Mouse (Mus musculus) spleen, postnatal 14 days (tissue): Measurements from ENCODE around the gene Swsap1.

Experiments used
- DNase-seq, 2 experiments: peaks; one replicate each; pipeline ENCODE4 v3.0.0; 2021 to 2022; ENCODE audit warnings: low spot score in 2 of 2

The Swsap1 gene

GRCm38 (mm10) chr9:21935466-21936131, 20.0 kb upstream of the Swsap1 start:
- DNase-seq: no peak

GRCm38 (mm10) chr9:21936692-21937570, 18.6 kb upstream of the Swsap1 start, which contains the start of gene Plppr2:
Gene Plppr2, plus strand, starts transcription at chr9:21937033.
- DNase-seq: peak; percentile 59 to 76

GRCm38 (mm10) chr9:21937711-21938175, 17.8 kb upstream of the Swsap1 start:
- no peak for DNase-seq

- DNase-seq: no peak
These were observed 17.2 kb upstream of the Swsap1 start for GRCm38 (mm10) chr9:21938234-21938855.

DNA sequence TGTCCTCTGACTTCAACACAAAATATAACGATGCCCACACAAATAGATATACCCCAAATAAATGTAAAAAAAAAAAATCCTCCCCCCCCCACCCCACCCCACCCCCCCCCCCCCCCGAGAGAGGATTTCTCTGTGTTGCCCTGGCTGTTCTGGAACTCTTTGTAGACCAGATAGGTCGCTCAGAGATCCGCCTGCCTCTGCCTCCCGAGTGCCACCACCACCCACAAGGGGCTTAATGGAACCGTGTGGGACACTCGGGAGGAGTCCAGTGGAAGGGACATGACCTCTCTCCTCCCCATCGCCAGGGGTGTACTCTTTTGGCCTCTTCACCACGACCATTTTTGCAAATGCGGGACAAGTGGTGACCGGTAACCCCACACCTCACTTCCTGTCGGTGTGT, 12.5 kb upstream of the Swsap1 start:
- DNase-seq: no peak

DNA sequence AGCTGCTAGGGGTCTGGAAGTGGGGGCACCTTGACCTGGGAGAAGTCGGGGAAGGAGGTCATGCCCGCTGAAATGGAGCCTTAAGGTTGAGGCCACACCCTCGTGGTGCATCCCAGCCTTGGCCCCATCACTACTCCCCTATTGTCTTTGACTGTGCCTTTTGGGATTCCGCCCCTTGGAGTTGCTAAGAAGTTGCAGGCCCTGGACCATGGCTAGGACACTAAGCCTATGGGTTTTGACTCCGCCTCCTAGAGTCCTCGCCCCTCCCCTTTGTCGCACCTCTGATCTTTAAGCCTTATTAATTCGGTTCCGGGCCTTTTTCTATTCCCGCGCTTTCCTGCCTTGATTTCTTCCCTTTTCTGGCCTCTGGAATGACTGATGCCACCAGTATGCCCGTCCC, 11.9 kb upstream of the Swsap1 start:
- no peak for DNase-seq

GRCm38 (mm10) chr9:21944267-21944666, 11.3 kb upstream of the Swsap1 start:
- no peak for DNase-seq

DNA sequence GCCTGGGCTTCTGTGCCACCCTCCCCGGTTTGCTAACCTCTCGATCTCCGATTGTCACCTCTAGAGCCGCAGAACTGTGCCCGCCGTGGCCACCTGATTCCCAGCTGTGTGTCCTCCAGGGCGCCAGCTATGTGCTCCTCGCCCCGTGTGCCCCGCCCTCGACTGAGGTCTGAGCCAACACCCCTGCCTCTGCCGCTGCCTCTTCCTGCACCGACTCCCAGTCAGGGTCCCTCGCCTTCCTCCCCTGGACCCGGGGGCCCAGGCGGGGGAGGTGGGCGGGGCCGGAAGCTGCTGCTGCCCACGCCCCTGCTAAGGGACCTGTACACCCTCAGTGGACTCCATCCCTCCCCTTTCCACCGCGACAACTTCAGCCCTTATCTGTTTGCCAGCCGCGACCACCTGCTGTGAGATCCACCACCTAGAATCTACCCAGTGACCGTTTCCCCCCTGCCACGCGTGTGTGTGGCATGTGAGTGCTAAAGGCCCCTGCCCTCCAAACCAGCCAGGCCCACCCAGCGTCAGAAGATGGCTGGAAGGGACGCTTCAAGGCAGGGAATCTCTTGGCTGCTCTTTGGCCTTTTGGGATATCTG, 7.9 kb upstream of the Swsap1 start:
- DNase-seq: no peak

- no peak for DNase-seq
These were observed 7.4 kb upstream of the Swsap1 start for GRCm38 (mm10) chr9:21948146-21948545.

GRCm38 (mm10) chr9:21948790-21949189, 6.8 kb upstream of the Swsap1 start:
- no peak for DNase-seq

DNA sequence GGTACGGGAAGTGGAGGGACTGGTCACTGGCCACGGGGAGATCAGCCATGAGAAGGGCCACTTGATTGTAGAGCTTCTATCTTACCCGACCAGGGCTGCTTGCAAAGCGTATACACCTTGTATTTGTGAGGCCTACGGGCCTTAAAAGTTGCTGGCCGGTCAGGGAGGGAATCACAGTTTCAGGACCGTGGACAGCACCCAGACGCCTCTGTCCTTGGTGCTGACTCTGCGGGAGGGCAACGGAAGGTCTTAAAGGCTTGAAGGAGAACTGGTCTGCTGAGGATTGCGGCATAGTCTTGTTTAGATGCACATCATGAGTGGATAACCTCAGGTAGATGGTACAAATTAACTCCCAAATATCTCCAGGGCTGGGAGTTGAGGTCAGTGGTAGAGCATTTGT, 5.2 kb upstream of the Swsap1 start:
- peak; percentile 55 to 71 for DNase-seq

GRCm38 (mm10) chr9:21951977-21952376, 3.6 kb upstream of the Swsap1 start:
- DNase-seq: no peak

GRCm38 (mm10) chr9:21953600-21953999, 2.0 kb upstream of the Swsap1 start:
- DNase-seq: no peak

GRCm38 (mm10) chr9:21954635-21955034, 920 bp upstream of the Swsap1 start:
- DNase-seq: no peak

- no peak for DNase-seq
These were observed 358 bp upstream of the Swsap1 start for GRCm38 (mm10) chr9:21955225-21955569.

DNA sequence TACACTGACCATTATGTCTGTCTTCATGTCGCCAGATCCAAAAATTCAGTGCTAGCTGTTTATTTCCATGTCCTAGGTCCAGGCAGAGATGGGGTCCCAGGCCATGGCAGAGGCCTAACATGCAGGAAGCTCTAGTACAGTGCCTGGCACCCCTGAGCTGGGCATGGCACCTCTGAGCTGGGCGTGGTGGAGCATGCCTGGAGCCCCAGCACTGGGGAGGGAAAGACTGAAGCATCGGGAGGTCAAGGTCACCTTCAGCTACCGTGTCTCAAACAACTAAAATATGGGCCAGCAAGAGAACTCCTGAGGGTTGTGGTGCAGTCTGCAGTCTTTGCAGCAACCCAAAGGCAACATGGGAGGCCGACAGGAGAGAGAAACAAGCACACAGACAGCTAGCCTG, 2.8 kb downstream of the Swsap1 start:
- DNase-seq: no peak

- no peak for DNase-seq
These were observed 3.7 kb downstream of the Swsap1 start for GRCm38 (mm10) chr9:21959244-21959643.

DNA sequence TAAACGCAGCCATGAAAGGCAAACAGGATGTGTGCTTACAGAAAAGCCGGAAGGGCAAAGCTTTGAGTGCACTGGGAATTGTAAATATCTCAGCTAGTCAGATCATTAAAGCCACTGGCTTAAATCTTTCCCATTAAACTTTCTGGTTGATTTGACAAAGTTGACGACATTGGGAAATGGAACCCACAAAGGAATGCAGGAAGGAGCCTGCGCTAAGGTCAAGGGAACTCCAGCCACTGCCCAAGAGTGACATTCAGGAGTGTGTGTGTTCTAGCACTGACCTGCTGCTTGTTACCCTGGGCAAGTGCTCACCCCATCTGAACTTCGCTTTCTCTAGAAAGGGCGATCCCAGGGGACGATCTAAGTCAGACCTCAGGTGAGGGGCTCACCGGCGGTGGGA, 4.6 kb downstream of the Swsap1 start:
- no peak for DNase-seq

DNA sequence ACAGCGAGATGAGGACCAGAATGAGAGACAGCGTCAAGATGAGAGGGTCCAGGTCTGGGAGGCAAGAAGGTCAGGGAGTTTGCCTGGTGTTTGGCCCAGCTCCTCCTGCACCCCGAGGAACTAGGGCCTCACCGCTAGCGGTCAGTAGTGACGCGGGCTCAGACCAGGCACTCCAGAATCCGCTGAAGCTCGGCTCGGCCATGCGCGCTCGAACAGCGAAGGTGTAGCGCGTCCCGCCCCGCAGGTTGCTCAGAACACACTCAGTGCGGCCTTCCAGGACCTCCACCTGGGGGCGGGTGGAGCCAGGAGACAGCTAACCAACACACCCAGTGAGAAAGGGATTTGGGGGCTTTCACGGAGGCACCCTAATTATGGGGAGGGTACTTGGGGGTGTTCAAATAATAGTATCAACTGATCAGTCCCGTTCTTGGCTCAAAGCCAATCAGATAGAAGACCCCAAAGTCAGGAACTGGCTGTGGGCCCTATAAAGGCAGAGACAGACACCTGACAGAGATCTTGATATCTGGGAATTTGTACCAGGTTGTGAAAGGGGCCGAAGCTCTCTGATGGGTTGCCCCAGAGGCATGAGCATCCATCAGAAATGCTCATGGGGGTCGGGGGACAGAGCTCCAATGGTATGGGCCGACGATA, 5.1 kb downstream of the Swsap1 start:
- DNase-seq: no peak

GRCm38 (mm10) chr9:21961366-21961980, 5.9 kb downstream of the Swsap1 start:
- DNase-seq: no peak

GRCm38 (mm10) chr9:21962010-21962409, 6.5 kb downstream of the Swsap1 start:
- DNase-seq: no peak
